Mouse (Mus musculus) cortical plate, adult 2 months (tissue): ENCODE results near the gene Sema6d. TPM values are rescaled to one million over a fixed set of nuclear protein-coding genes. Genes with fewer than 3 reads are reported as not detected.

ENCODE experiments used
- H3K27ac ChIP-seq: fragments of 200-500 bp; 2 replicates; pipeline ENCODE4 v1.5.1; 2012; ENCODE audit warnings: low read length, control low read depth, inconsistent platforms; ENCODE audit not compliant: insufficient read depth
- H3K4me1 ChIP-seq: fragments of 200-500 bp; 2 replicates; pipeline ENCODE4 v1.6.1; 2011; ENCODE audit warnings: low read length; ENCODE audit not compliant: control insufficient read depth, insufficient read depth
- H3K4me3 ChIP-seq: fragments of 200-500 bp; 2 replicates; pipeline ENCODE4 v1.5.1; 2011; ENCODE audit warnings: mild to moderate bottlenecking, low read length, control low read depth; ENCODE audit not compliant: insufficient read depth
- CTCF ChIP-seq: fragments of 200-500 bp; IDR thresholded peaks from 2 replicates; pipeline ENCODE4 v1.5.1; 2011; ENCODE audit warnings: mild to moderate bottlenecking, control low read depth, low read length; ENCODE audit not compliant: insufficient read depth; ENCODE audit errors: extremely low read depth
- POLR2A ChIP-seq: fragments of 200-500 bp; IDR thresholded peaks from 2 replicates; pipeline ENCODE4 v1.6.1; 2011; ENCODE audit warnings: mild to moderate bottlenecking, low read length, control low read depth; ENCODE audit not compliant: insufficient read depth; ENCODE audit errors: extremely low read depth
- polyA plus RNA-seq: library from polyadenylated mRNA; depleted of rRNA; stranded (reverse); fragments of >200 nt; gene quantifications from 2 replicates; pipeline ENCODE4 v1.2.3, GENCODE M21; 2012

The Sema6d gene
- polyA plus RNA-seq, 1 experiment = 26.9 TPM

DNA sequence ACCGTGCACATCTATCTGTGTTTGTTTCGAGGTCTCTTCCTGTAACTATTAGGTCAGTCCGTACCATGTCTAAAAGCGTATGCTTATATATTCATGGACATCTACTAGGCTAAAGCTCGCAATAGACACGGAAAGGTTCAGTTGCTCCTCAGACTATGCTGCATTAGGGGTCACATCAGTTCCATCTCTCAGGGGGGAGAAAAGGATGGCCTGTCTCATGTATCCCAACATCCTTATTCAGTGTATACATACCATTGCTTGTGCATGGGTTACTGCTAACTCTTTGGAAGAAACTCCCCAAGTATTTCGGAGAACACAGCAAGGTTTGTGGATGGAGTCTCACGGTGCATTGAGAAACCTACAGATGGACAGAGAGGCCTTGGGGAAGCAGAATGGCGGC, 571.5 kb downstream of the Sema6d start:
- H3K4me3 ChIP-seq = no peak overlapping the region
- no peak for TF ChIP-seq POLR2A
- H3K4me1 ChIP-seq = no peaks in the 10 kb centered on the region
- H3K27ac ChIP-seq = no peak overlapping the region

- no peaks in the 10 kb centered on the region for H3K4me1 ChIP-seq
- TF ChIP-seq POLR2A (no peak), CTCF (no peak)
- H3K27ac ChIP-seq = no peak overlapping the region
- H3K4me3 ChIP-seq = no peak overlapping the region
These were observed 572.5 kb downstream of the Sema6d start for GRCm38 (mm10) chr2:124662257-124662656.

GRCm38 (mm10) chr2:124664191-124664590, 574.4 kb downstream of the Sema6d start:
- H3K27ac ChIP-seq = no peak overlapping the region
- no peaks in the 10 kb centered on the region for H3K4me1 ChIP-seq
- TF ChIP-seq POLR2A = no peak
- TF ChIP-seq CTCF = no peak
- no peak overlapping the region for H3K4me3 ChIP-seq

DNA sequence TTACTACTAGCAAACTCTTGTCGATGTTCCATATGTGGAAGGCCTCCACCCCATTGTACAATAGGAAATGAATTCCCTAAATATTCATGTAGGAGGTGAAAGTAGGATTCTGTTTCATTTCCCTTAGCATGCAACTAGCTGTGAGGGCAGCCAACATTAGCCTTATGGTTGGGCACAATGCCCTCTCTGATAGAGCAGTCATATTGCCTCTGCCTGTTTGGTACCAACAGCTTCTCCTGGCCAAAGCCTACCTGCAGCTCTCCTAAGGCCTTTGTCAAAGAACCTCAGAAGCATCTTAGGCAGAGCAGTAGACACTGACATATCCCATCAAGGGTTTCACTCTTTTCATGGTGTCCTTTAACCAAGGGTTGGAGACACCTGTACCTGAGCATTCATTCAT, 578.7 kb downstream of the Sema6d start:
- TF ChIP-seq POLR2A (no peak), CTCF (no peak)
- H3K4me3 ChIP-seq = no peak overlapping the region
- H3K4me1 ChIP-seq = no peaks in the 10 kb centered on the region
- H3K27ac ChIP-seq = no peak overlapping the region

- Histone ChIP-seq H3K4me1 (no peaks in the 10 kb centered on the region), H3K4me3 (no peak overlapping the region), H3K27ac (no peak overlapping the region)
- TF ChIP-seq CTCF (no peak), POLR2A (no peak)
These were observed 583.3 kb downstream of the Sema6d start for GRCm38 (mm10) chr2:124673117-124673516.

DNA sequence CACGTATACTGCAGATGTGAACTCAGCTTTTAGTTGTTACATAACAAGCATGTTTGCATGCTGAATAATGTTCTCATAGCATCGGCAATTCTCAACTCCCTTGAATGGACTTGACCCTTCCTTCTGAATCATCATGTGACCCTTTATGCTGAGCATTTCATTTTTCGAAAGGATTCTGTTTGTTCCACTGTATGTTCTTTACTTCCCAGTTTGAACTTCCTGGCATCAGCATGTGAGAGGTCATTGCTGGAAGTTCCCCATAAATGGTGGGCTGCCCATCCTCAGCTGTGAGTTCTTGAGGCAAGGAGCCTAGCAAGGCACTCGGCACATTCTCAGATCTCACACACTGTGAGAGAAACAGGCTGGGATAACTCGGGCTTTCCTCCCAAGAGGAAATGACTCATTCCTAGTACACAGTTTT, 594.7 kb downstream of the Sema6d start:
- H3K4me1 ChIP-seq = no peaks in the 10 kb centered on the region
- TF ChIP-seq POLR2A = no peak
- no peak for TF ChIP-seq CTCF
- H3K27ac ChIP-seq = no peak overlapping the region
- no peak overlapping the region for H3K4me3 ChIP-seq

DNA sequence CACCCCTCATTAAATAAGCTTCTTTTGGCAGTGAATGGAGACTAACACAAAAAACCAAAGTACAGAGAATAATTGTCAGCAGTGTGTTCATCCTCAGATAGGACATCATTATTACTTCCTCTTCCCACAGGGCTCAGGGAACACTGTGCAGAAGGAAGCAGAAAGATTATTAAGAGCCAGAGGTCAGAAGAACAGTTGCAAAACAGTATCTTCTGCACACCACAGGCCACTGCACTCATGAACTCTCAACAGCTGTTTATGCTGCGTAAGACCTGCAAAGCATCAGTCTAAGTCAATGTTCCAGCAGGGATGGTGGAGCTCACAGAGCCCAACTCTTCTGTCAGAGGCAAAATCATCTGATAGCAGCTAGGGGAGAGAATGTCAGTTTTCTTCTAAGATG, 600.6 kb downstream of the Sema6d start:
- no peak overlapping the region for H3K27ac ChIP-seq
- no peaks in the 10 kb centered on the region for H3K4me1 ChIP-seq
- H3K4me3 ChIP-seq = no peak overlapping the region
- TF ChIP-seq POLR2A (no peak), CTCF (no peak)

- Histone ChIP-seq H3K27ac (no peak overlapping the region), H3K4me1 (no peaks in the 10 kb centered on the region), H3K4me3 (no peak overlapping the region)
- TF ChIP-seq CTCF (no peak), POLR2A (no peak)
These were observed 612.9 kb downstream of the Sema6d start for GRCm38 (mm10) chr2:124702621-124703020.

DNA sequence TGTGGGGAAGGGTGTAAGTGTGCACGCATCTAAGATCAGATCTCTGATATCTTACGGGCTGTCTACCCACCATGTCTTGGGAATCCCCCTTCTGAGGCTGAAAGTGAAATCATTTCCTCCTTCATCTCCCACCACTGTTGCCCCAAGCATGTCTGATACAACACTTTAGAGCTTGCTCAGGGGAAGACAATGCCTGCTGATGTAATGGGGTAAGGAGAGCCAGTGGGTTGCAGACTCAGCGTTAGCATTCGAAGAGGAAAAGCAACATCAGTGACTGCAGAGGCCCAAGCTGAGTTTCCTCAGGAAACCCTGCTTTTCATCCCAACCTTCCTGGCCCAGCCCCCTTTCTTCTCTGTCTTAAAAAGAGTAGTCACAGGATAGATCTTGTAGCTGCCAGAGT, 615.2 kb downstream of the Sema6d start:
- H3K4me3 ChIP-seq = no peak overlapping the region
- no peak for TF ChIP-seq CTCF
- no peak for TF ChIP-seq POLR2A
- no peaks in the 10 kb centered on the region for H3K4me1 ChIP-seq
- no peak overlapping the region for H3K27ac ChIP-seq

DNA sequence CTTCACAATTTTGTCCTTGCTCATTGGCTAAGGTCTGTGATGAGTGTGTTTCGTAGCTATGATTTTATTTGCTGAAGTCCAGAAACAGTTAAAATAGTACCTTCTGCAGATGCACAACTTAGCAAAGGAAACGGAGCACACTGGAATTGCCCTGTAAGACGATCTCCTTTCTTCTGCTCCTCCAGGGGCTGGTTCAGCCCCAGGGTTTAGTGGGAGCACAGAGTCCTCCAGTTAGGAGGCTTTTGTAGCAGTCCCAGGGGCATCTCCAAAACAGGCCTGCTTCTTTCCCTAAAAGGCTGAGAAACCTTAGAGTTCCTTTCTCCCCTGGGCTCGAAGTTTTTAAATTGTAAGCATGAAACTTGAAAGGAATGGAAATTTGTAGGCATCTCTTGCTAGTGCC, 616.0 kb downstream of the Sema6d start:
- H3K4me1 ChIP-seq = no peaks in the 10 kb centered on the region
- H3K4me3 ChIP-seq = no peak overlapping the region
- no peak overlapping the region for H3K27ac ChIP-seq
- TF ChIP-seq POLR2A (no peak), CTCF (no peak)

- H3K27ac ChIP-seq = no peak overlapping the region
- no peaks in the 10 kb centered on the region for H3K4me1 ChIP-seq
- H3K4me3 ChIP-seq = no peak overlapping the region
- TF ChIP-seq CTCF = no peak
- TF ChIP-seq POLR2A = no peak
These were observed 617.1 kb downstream of the Sema6d start for GRCm38 (mm10) chr2:124706896-124707295.
